Mouse (Mus musculus) liver, adult 2 months (tissue): ENCODE data around the gene Slc9a3. TPM values are rescaled to one million over a fixed set of nuclear protein-coding genes. Genes with fewer than 3 reads are reported as not detected.

Source experiments
- DNase-seq: peaks from one replicate; pipeline ENCODE4 v3.0.0-alpha.2; 2011; ENCODE audit warnings: low read depth, low spot score; ENCODE audit errors: extremely low read depth
- H3K27ac ChIP-seq: fragments of 200-500 bp; replicated peaks from 2 replicates; pipeline ENCODE4 v1.5.1; 2012; ENCODE audit warnings: low read depth, mild to moderate bottlenecking, control low read depth, inconsistent platforms, low read length; ENCODE audit not compliant: insufficient read depth
- H3K27me3 ChIP-seq: fragments of 200-500 bp; 2 replicates; pipeline ENCODE4 v1.6.1; 2012; ENCODE audit warnings: mild to moderate bottlenecking, moderate library complexity, low read length, inconsistent platforms; ENCODE audit not compliant: control insufficient read depth, insufficient read depth
- H3K36me3 ChIP-seq: fragments of 200-500 bp; 2 replicates; pipeline ENCODE4 v1.6.1; 2012; ENCODE audit warnings: low read length, inconsistent platforms; ENCODE audit not compliant: control insufficient read depth, insufficient read depth
- H3K4me1 ChIP-seq: fragments of 200-500 bp; 2 replicates; pipeline ENCODE4 v1.6.1; 2011; ENCODE audit warnings: low read length; ENCODE audit not compliant: control insufficient read depth, insufficient read depth
- H3K4me3 ChIP-seq: fragments of 200-500 bp; 2 replicates; pipeline ENCODE4 v1.5.1; 2011; ENCODE audit warnings: low read depth, mild to moderate bottlenecking, control low read depth, low read length, moderate library complexity; ENCODE audit not compliant: insufficient read depth
- H3K79me2 ChIP-seq: fragments of 200-500 bp; 2 replicates; pipeline ENCODE4 v1.6.1; 2012; ENCODE audit warnings: inconsistent platforms, mild to moderate bottlenecking, low read length, moderate library complexity; ENCODE audit not compliant: control insufficient read depth, insufficient read depth
- H3K9ac ChIP-seq: fragments of 200-500 bp; 2 replicates; pipeline ENCODE4 v1.6.1; 2012; ENCODE audit warnings: low read depth, mild to moderate bottlenecking, control low read depth, inconsistent platforms, low read length
- CTCF ChIP-seq: fragments of 200-500 bp; IDR thresholded peaks from 2 replicates; pipeline ENCODE4 v1.5.1; 2011; ENCODE audit warnings: low read depth, low read length, control low read depth
- POLR2A ChIP-seq: fragments of 200-500 bp; IDR thresholded peaks from 2 replicates; pipeline ENCODE4 v1.6.1; 2011; ENCODE audit warnings: low read length, control low read depth; ENCODE audit not compliant: insufficient read depth; ENCODE audit errors: extremely low read depth
- WGBS: fragments of 180-500 bp; shearing (Covaris S2); methylation state at CpG from one replicate; pipeline ENCODE4 v1.1.7; 2018; 5-methylcytosine and 5-hydroxymethylcytosine counted together
- polyA plus RNA-seq: library from polyadenylated mRNA; depleted of rRNA; stranded (reverse); fragments of >200 nt; gene quantifications from 2 replicates; pipeline ENCODE4 v1.2.3, GENCODE M21; 2012
- total RNA-seq: library from RNA; depleted of rRNA; stranded (reverse); fragments of >200 nt; gene quantifications from 2 replicates; pipeline ENCODE4 v1.2.3, GENCODE M21; 2014

Slc9a3 gene
- total and polyA plus RNA-seq, 2 experiments: 0.07 to 0.09 TPM

DNA sequence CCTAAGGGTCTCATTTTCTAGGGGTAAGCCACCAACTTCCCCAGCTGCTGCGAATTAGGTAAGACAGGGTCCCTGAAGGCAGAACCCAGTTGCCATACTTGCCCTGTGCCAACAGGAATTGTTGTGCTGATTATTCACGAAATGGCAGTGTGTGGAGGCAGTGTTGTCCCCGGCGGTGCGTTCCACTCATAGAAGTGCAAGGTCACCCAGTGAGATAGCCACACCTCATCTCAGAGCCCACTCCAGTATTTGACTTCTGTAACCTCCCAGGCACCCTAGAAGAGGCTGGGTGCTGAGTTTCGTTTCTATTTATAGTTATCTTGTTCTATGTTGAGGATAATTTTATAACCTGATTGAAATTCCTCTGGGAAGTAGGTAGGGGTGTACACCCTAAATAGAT lies 22.3 kb upstream of the Slc9a3 start:
- no peak overlapping the region for H3K4me3 ChIP-seq
- no peak for TF ChIP-seq CTCF
- TF ChIP-seq POLR2A: no peak
- no peaks in the 10 kb centered on the region for H3K27me3 ChIP-seq
- H3K36me3 ChIP-seq: no peaks in the 10 kb centered on the region
- no peak overlapping the region for H3K9ac ChIP-seq
- no peaks in the 10 kb centered on the region for H3K4me1 ChIP-seq
- H3K79me2 ChIP-seq: no peaks in the 10 kb centered on the region
- WGBS: 80% methylated on average over 6 of the region's 6 CpGs
- DNase-seq: no peak
- no peak overlapping the region for H3K27ac ChIP-seq

DNA sequence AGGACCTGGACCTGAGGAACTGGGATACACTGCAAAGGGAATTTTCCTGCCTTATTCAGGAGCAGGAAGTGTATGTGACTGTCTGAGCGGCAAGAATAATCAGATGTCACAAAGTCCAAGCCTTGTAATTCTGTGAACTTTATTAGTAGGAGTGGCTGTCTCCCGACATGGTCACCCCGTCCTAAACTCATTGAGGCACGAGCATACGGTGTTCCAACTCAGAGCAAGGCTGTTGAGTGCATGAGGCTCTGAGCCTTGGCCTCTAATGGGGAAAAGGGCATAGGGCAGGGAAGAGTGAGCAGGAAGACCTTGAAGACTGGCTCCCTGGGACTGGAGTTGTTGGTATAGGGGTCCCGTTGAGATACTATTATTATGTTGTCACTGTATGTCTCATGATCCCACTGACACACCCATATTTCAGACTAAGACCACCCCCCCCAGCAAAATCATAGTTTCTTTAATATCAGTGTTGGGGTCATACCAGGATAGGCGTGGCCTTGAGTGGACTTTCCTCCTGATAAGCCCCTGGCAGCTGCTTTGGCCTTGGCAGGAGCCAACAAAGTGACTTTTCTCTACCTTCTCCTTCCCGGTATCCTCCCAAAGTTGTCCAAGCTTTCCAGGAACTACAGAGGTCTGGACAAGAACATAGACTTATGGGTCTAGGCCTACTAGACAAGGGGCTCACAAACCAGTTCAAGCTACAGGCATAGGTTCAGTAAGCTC lies 19.0 kb upstream of the Slc9a3 start:
- 78% methylated on average over 8 of the region's 8 CpGs for WGBS
- no peaks in the 10 kb centered on the region for H3K27me3 ChIP-seq
- no peak for DNase-seq

DNA sequence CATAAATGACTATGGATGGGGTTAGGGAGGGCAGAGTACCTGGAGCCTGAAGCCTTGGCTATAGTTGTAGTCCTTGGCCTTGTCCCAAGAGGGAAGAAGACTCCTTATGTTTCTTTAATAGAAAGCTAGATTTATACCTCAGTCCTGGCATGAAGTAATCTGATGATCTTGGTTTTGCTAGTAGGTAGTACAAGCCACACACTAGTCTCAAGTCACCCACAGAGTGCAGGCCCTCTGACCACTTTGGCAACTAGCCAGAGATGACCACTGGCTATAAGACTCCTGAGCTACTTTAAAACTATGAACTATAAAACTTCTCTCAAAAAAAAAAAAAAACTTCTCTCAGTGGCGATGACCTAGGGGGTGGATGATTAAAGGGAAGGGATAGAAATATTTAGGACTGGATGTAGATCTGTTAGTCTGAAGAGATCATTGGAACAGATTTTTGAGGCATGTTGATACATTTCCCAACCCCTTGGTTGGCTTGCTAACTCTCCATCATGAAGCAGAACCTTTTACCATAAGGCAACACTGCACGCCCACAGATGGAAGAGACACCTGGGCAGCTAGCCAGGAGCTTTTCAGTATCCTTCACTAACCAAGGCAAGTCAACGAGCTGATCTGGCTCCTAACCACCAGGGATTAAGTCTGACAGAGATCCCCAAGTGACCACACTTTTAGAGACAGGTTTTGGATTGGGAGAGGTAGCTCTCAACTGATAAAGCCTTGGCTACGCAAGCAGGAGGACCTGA lies 18.2 kb upstream of the Slc9a3 start:
- no peak for DNase-seq
- H3K27me3 ChIP-seq: no peaks in the 10 kb centered on the region
- 87% methylated on average over 4 of the region's 4 CpGs for WGBS
- H3K36me3 ChIP-seq: no peaks in the 10 kb centered on the region
- no peak overlapping the region for H3K4me3 ChIP-seq
- no peaks in the 10 kb centered on the region for H3K4me1 ChIP-seq
- TF ChIP-seq POLR2A: no peak
- no peak for TF ChIP-seq CTCF
- no peaks in the 10 kb centered on the region for H3K79me2 ChIP-seq
- no peak overlapping the region for H3K27ac ChIP-seq
- H3K9ac ChIP-seq: no peak overlapping the region

More for the DNA sequence above, 19.0 kb upstream of the Slc9a3 start:
- no peak overlapping the region for H3K4me3 ChIP-seq
- no peak overlapping the region for H3K27ac ChIP-seq
- H3K36me3 ChIP-seq: no peaks in the 10 kb centered on the region
- H3K79me2 ChIP-seq: no peaks in the 10 kb centered on the region
- H3K9ac ChIP-seq: no peak overlapping the region
- TF ChIP-seq CTCF: no peak
- no peak for TF ChIP-seq POLR2A
- no peaks in the 10 kb centered on the region for H3K4me1 ChIP-seq

DNA sequence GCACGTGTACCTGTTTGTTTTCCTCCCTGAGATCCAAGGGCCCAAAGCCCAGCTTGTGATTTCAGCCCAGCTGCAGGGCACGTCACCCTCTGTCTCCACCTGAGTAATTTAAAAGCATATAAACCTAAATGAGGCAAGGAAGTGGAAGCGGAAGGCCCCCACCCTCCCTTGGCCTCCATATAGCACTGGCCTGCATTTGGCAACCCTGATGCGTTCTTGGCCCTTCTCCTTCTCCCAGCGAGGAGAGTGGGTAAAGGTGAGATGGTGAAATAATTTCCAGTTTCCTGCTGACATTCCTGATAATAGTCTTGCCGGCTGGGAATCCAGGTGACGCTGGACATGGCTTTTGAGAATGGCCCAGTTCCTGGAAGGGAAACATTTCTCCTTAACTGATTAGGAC lies 16.8 kb upstream of the Slc9a3 start:
- no peak overlapping the region for H3K27ac ChIP-seq
- H3K79me2 ChIP-seq: no peaks in the 10 kb centered on the region
- TF ChIP-seq POLR2A: no peak
- no peak for TF ChIP-seq CTCF
- H3K4me1 ChIP-seq: no peaks in the 10 kb centered on the region
- no peak for DNase-seq
- no peak overlapping the region for H3K9ac ChIP-seq
- WGBS: 82% methylated on average over 7 of the region's 7 CpGs
- H3K4me3 ChIP-seq: no peak overlapping the region
- H3K27me3 ChIP-seq: no peaks in the 10 kb centered on the region
- no peaks in the 10 kb centered on the region for H3K36me3 ChIP-seq

DNA sequence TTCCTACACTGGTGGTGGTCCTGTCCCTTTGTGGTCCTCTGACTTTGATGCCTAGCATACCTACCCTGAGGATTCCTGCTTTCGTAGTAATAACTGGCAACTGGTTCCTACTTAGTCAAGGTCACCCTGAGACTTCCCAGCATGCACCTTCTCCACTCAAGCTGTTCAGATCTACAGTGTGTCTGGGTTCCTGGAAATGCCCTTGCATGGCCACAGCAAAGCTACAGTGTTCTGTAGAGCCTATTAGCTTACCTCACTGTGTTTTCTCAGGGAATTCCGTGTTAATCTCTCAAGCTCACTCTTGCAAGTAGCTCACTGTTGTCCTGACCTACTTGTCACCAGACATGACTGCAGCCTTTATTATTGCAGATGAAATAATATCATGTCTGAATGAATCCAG lies 13.8 kb upstream of the Slc9a3 start:
- Histone ChIP-seq H3K4me1 (0 out of 2 replicates have a peak, but pooled peaks cover 2% of the 10 kb centered on the region), H3K79me2 (no peaks in the 10 kb centered on the region), H3K27ac (no peak overlapping the region), H3K9ac (no peak overlapping the region), H3K4me3 (no peak overlapping the region), H3K36me3 (no peaks in the 10 kb centered on the region), H3K27me3 (no peaks in the 10 kb centered on the region)
- no peak for DNase-seq
- 91% methylated on average over 2 of the region's 2 CpGs for WGBS
- no peak for TF ChIP-seq CTCF
- no peak for TF ChIP-seq POLR2A

DNA sequence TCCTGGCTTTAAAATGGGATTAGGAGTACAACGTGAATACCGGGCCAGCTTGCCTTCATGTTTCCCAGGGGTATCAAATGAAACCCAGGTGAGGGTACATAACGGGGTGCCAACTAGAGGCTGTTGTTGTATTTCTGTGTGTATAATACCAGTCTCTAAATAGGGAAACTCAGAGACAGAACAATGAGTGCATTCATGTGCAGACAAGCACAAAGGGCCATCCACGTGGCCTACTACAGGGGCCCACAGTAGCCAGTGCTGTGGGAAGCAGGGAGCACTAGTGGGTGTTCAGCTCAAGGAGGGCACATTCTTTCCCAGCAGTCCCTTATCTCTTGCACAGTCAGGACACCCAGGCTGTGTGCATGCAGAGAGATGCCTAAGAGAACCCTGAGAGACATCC lies 8.7 kb upstream of the Slc9a3 start:
- WGBS: 96% methylated on average over 4 of the region's 4 CpGs
- TF ChIP-seq POLR2A (no peak), CTCF (no peak)
- H3K27me3 ChIP-seq: no peaks in the 10 kb centered on the region

More for the DNA sequence above, 8.7 kb upstream of the Slc9a3 start:
- Histone ChIP-seq H3K9ac (no peak overlapping the region), H3K27ac (no peak overlapping the region), H3K36me3 (no peaks in the 10 kb centered on the region), H3K4me3 (no peak overlapping the region), H3K79me2 (no peaks in the 10 kb centered on the region), H3K4me1 (0 out of 2 replicates have a peak, but pooled peaks cover 2% of the 10 kb centered on the region)
- DNase-seq: no peak
